Mouse (Mus musculus): Measurements from ENCODE around the gene Adamts10. TPM values are rescaled to one million over a fixed set of nuclear protein-coding genes. Genes with fewer than 3 reads are reported as not detected.

Gene Adamts10
- total RNA-seq, 2 experiments from 2014 or later, result 63.9 to 64.7 TPM

GRCm38 (mm10) chr17:33552964-33553363 lies 29.0 kb downstream of the Adamts10 start:
- peak; percentile 54 for DNase-seq
- intact Hi-C loops (cut with DNase I), result no loop called here

- intact Hi-C loops (cut with DNase I), result no loop called here
Observed at GRCm38 (mm10) chr17:33554536-33554935, 30.5 kb downstream of the Adamts10 start.

GRCm38 (mm10) chr17:33555223-33555855 lies 31.3 kb downstream of the Adamts10 start, which contains the start of gene Myo1f:
Myo1f (plus strand) TSS chr17:33555707.
- DNase-seq, result no peak
- intact Hi-C loops (cut with DNase I), result no loop called here

More at GRCm38 (mm10) chr17:33554536-33554935, 30.5 kb downstream of the Adamts10 start:
- no peak for DNase-seq

- DNase-seq, result no peak
- intact Hi-C loops (cut with DNase I), result no loop called here
Observed at GRCm38 (mm10) chr17:33557922-33558321, 33.9 kb downstream of the Adamts10 start.

- intact Hi-C loops (cut with DNase I), result no loop called here
- DNase-seq, result no peak
Observed at GRCm38 (mm10) chr17:33563527-33564076, 39.6 kb downstream of the Adamts10 start.

GRCm38 (mm10) chr17:33564599-33564998 lies 40.6 kb downstream of the Adamts10 start:
- intact Hi-C loops (cut with DNase I), result no loop called here
- DNase-seq, result no peak

GRCm38 (mm10) chr17:33566182-33566581 lies 42.2 kb downstream of the Adamts10 start:
- DNase-seq, result no peak
- intact Hi-C loops (cut with DNase I), result no loop called here

- no peak for DNase-seq
- intact Hi-C loops (cut with DNase I), result no loop called here
Observed at GRCm38 (mm10) chr17:33584061-33584460, 60.1 kb downstream of the Adamts10 start.

GRCm38 (mm10) chr17:33586011-33586410 lies 62.0 kb downstream of the Adamts10 start:
- intact Hi-C loops (cut with DNase I), result no loop called here
- DNase-seq, result no peak

GRCm38 (mm10) chr17:33597271-33597670 lies 73.3 kb downstream of the Adamts10 start:
- intact Hi-C loops (cut with DNase I), result no loop called here
- DNase-seq, result no peak

GRCm38 (mm10) chr17:33598506-33598905 lies 74.5 kb downstream of the Adamts10 start:
- DNase-seq, result no peak
- intact Hi-C loops (cut with DNase I), result no loop called here

- intact Hi-C loops (cut with DNase I), result no loop called here
- DNase-seq, result no peak
Observed at GRCm38 (mm10) chr17:33599836-33600475, 76.0 kb downstream of the Adamts10 start.

- DNase-seq, result no peak
- intact Hi-C loops (cut with DNase I), result no loop called here
Observed at GRCm38 (mm10) chr17:33600831-33601230, 76.8 kb downstream of the Adamts10 start.

- intact Hi-C loops (cut with DNase I), result no loop called here
- no peak for DNase-seq
Observed at GRCm38 (mm10) chr17:33601947-33602346, 77.9 kb downstream of the Adamts10 start.

Other genes with a start within 250 kb of the Adamts10 start
- 10 to 100 TPM; 26.3 to 35.5 TPM for gene Zfp955b, start 234.7 kb upstream of the Adamts10 start, total RNA-seq (2021)
- 10 to 100 TPM; 35.2 to 41.8 TPM for gene Zfp81, start 165.3 kb upstream of the Adamts10 start, total RNA-seq (2021)
- 10 to 100 TPM; 13.7 to 14.9 TPM for gene Zfp101, start 129.6 kb upstream of the Adamts10 start, total RNA-seq (2021)
- gene Actl9, start 91.3 kb upstream of the Adamts10 start, total RNA-seq (2021), result not detected
- gene Myo1f, start 31.5 kb downstream of the Adamts10 start, total RNA-seq (2021), result 1 to 10 TPM in 1 of 2 experiments, under 1 TPM in 1; 0.92 to 1.3 TPM
- gene Zfp414, start 104.9 kb downstream of the Adamts10 start, total RNA-seq (2021), result 10 to 100 TPM; 58.8 to 60.6 TPM
- gene Pram1, start 113.9 kb downstream of the Adamts10 start, total RNA-seq (2021), result under 1 TPM in 1 of 2 experiments, not detected in 1; 0.24 TPM
- gene Hnrnpm, start 162.7 kb downstream of the Adamts10 start, total RNA-seq (2021), result 100 to 1,000 TPM; 178 to 195 TPM
- gene March2, start 194.5 kb downstream of the Adamts10 start, total RNA-seq (2021), result 10 to 100 TPM; 66.9 to 73.5 TPM
- gene Rab11b, start 236.3 kb downstream of the Adamts10 start, total RNA-seq (2021), result 100 to 1,000 TPM; 361 to 382 TPM